Mouse (Mus musculus) embryonic fibroblast, embryonic 13.5 days (primary cell): ENCODE measurements around the gene Als2cr12.
"Not testable (repeated sequence)": the region's sequence is repeated elsewhere in the genome, so short reads cannot be mapped to it uniquely, and the experiment has no call there.

Source experiments
- CTCF ChIP-seq: IDR thresholded peaks from 2 replicates; pipeline ENCODE4 v1.5.1; 2011; ENCODE audit warnings: mild to moderate bottlenecking, control low read depth, low read length, moderate library complexity, borderline replicate concordance; ENCODE audit not compliant: insufficient read depth
- POLR2A ChIP-seq: IDR thresholded peaks from 2 replicates; pipeline ENCODE4 v1.6.1; 2011; ENCODE audit warnings: low read depth, mild to moderate bottlenecking, control low read depth, low read length, moderate library complexity

DNA sequence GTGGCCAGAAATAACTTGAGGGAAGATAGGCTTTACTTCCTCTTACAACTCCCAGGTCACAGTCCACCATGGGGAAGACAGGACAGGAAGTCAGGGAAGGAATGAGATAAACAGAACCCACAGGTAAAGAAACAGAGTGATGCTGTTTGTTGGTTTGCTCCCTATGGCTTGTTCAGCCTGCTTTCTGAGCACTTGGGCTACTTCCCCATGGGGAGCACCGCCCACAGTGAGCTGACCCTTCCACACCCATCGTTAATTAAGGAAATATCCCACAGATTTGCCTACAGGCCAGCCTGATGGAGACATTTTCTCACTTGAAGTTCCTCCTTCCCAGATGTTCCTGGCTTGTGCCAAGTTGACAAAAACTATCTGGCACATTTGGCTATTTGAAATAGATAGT is 66.9 kb downstream of the Als2cr12 start:
- not testable (repeated sequence) for TF ChIP-seq CTCF, POLR2A
